In the genomic region with DNA sequence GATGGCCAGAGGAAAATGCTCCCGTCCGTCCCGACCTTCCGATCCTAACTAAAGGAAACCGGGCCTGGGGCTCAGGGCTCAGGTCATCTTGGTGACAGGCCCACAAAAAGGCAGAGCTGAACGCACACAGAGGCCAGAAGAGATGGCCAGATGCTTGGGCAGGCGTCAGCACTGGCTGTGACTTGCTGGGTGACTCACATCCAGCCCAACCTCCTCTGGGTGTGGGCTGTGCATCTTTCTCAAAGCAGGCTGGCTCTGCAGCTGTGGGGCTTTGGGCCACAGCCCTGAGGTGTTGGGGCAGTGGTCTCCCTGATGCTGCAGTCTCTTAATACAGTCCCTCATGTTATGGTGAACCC, we compare ENCODE assay signal across 8 mouse cellular contexts. TPM values are rescaled to one million over a fixed set of nuclear protein-coding genes. Genes with fewer than 3 reads are reported as not detected.
DNase-seq lines count a peak whose midpoint lies in the region; ATAC-seq and TF ChIP-seq lines count a peak whose summit lies in the region.

No protein-coding gene starts in this region.

- DNase-seq in kidney, adult 2 months = no peak
- DNase-seq in kidney, postnatal 14 days = no peak
- peak; percentile 87 for DNase-seq in embryonic facial prominence, embryonic 14.5 days (ENCODE audit: low spot score)
- peak; percentile 72 to 75 for DNase-seq in left cerebral cortex, adult 9 months (ENCODE audit: low spot score in 2 of 2)
- no peak for DNase-seq in cerebellum, adult 9-10 months
- no peak for DNase-seq in kidney, adult 8-10 months

- peaks cover 42% of the 10 kb centered on the region for H3K4me1 ChIP-seq in kidney, adult 2 months (ENCODE audit: control insufficient read depth, insufficient read depth, low read length)
- H3K4me1 ChIP-seq in E14TG2a.4 (replicated peaks; ENCODE audit: low read depth, low read length) = peaks cover 81% of the 10 kb centered on the region
- peaks cover 71% of the 10 kb centered on the region for H3K4me1 ChIP-seq in embryonic facial prominence, embryonic 14.5 days (ENCODE audit: control insufficient read depth, insufficient read depth, low read length)
- peaks cover 47% of the 10 kb centered on the region for H3K4me1 ChIP-seq in midbrain, embryonic 16.5 days (ENCODE audit: control insufficient read depth, insufficient read depth, low read length)

- peak overlapping the region; percentile 71 for H3K4me2 ChIP-seq in embryonic facial prominence, embryonic 14.5 days (ENCODE audit: low read depth, low read length)
- H3K4me2 ChIP-seq in midbrain, embryonic 16.5 days (ENCODE audit: low read length) = peak overlapping the region; percentile 39

- TF ChIP-seq CTCF in kidney, adult 2 months (conservative IDR thresholded peaks at IDR 0.05; ENCODE audit: insufficient read depth, insufficient read length, low read depth, low read length) = no peak
- TF ChIP-seq CTCF in E14TG2a.4 (conservative IDR thresholded peaks at IDR 0.05; ENCODE audit: low read length) = no peak

- peak overlapping the region; percentile 88 for H3K27ac ChIP-seq in kidney, adult 2 months (ENCODE audit: insufficient read depth, low read depth, low read length)
- peak overlapping the region; percentile 99 for H3K27ac ChIP-seq in embryonic facial prominence, embryonic 14.5 days (replicated peaks; ENCODE audit: low read depth, low read length)
- H3K27ac ChIP-seq in midbrain, embryonic 16.5 days (ENCODE audit: low read length) = peak overlapping the region; percentile 92

- no peak overlapping the region for H3K4me3 ChIP-seq in kidney, adult 2 months (ENCODE audit: insufficient read depth, low read depth, low read length)
- H3K4me3 ChIP-seq in E14TG2a.4 (replicated peaks; ENCODE audit: low read length) = peak overlapping the region; percentile 56; the same call in 1 of the 2 replicates
- H3K4me3 ChIP-seq in embryonic facial prominence, embryonic 14.5 days (ENCODE audit: low read depth, low read length) = peak overlapping the region; percentile 40
- H3K4me3 ChIP-seq in midbrain, embryonic 16.5 days (ENCODE audit: low read depth, low read length) = no peak overlapping the region

- no peaks in the 10 kb centered on the region for H3K9me3 ChIP-seq in E14TG2a.4 (ENCODE audit: low read length)
- H3K9me3 ChIP-seq in embryonic facial prominence, embryonic 14.5 days (ENCODE audit: control insufficient read depth, low read length) = no peaks in the 10 kb centered on the region
- H3K9me3 ChIP-seq in midbrain, embryonic 16.5 days (replicated peaks; ENCODE audit: control insufficient read depth, low read length, poor library complexity, severe bottlenecking) = no peaks in the 10 kb centered on the region

- peak overlapping the region; percentile 68 for H3K9ac ChIP-seq in embryonic facial prominence, embryonic 14.5 days (ENCODE audit: low read depth, low read length)
- peak overlapping the region; percentile 59 for H3K9ac ChIP-seq in midbrain, embryonic 16.5 days (ENCODE audit: low read depth, low read length)

- peak; percentile 79 for ATAC-seq in embryonic facial prominence, embryonic 14.5 days (ENCODE audit: low read depth)
- peak; percentile 61 for ATAC-seq in midbrain, embryonic 16.5 days

- H3K36me3 ChIP-seq in kidney, adult 2 months (ENCODE audit: control insufficient read depth, insufficient read depth, low read length) = no peaks in the 10 kb centered on the region
- peaks cover 6% of the 10 kb centered on the region for H3K36me3 ChIP-seq in E14TG2a.4 (ENCODE audit: insufficient read depth, low read length)
- H3K36me3 ChIP-seq in embryonic facial prominence, embryonic 14.5 days (ENCODE audit: control insufficient read depth, insufficient read depth, low read length) = no peaks in the 10 kb centered on the region
- no peaks in the 10 kb centered on the region for H3K36me3 ChIP-seq in midbrain, embryonic 16.5 days (ENCODE audit: control insufficient read depth, insufficient read depth, low read length)

- no peak for TF ChIP-seq POLR2A in kidney, adult 2 months (IDR thresholded peaks at IDR 0.05; ENCODE audit: low read depth, low read length)

- WGBS in kidney, adult 2 months = 6% methylated on average over 7 of the region's 7 CpGs
- 6% methylated on average over 7 of the region's 7 CpGs for WGBS in embryonic facial prominence, embryonic 14.5 days
- 4% methylated on average over 7 of the region's 7 CpGs for WGBS in midbrain, embryonic 16.5 days

- no peaks in the 10 kb centered on the region for H3K27me3 ChIP-seq in kidney, adult 2 months (replicated peaks; ENCODE audit: control insufficient read depth, insufficient read depth, low read length)
- no peaks in the 10 kb centered on the region for H3K27me3 ChIP-seq in E14TG2a.4 (ENCODE audit: insufficient read depth, low read length)
- no peaks in the 10 kb centered on the region for H3K27me3 ChIP-seq in embryonic facial prominence, embryonic 14.5 days (replicated peaks; ENCODE audit: control insufficient read depth, insufficient read depth, low read length)
- no peaks in the 10 kb centered on the region for H3K27me3 ChIP-seq in midbrain, embryonic 16.5 days (ENCODE audit: control insufficient read depth, insufficient read depth, low read depth, low read length)

RNA-seq across cellular contexts. Expression of a gene that starts 37.5 kb away (rescaled TPM):
- 32.0 and 38.8 TPM in 2 replicates for polyA plus RNA-seq in kidney, adult 2 months (2012; rRNA removed)
- 34.9 and 37.3 TPM in 2 replicates for polyA plus RNA-seq in embryonic facial prominence, embryonic 14.5 days (2014; fragmentation: Nextera tagmentation; extraction: Ambion mirVana)
- 19.9 and 22.9 TPM in 2 replicates for polyA plus RNA-seq in midbrain, embryonic 16.5 days (2015; fragmentation: Nextera tagmentation; extraction: Ambion mirVana)

Comparison
In these comparisons a context has a peak if more than half of its experiments do, and no peak if none do; other contexts are left out.
1. DNase-seq: peak in embryonic facial prominence, embryonic 14.5 days (single experiment) and left cerebral cortex, adult 9 months (2 of 2); none in kidney, adult 2 months (single experiment), kidney, postnatal 14 days (single experiment), cerebellum, adult 9-10 months (single experiment) and kidney, adult 8-10 months (0 of 2).
2. H3K4me3 ChIP-seq: peak in E14TG2a.4 (single experiment) and embryonic facial prominence, embryonic 14.5 days (single experiment); none in kidney, adult 2 months (single experiment) and midbrain, embryonic 16.5 days (single experiment).
3. Peak in every context shown above with its lines, with median percentiles within 50 percentile points of each other: H3K27ac ChIP-seq.